Mouse (Mus musculus) thymus, postnatal 36 days (tissue): ENCODE measurements at regions not wholly inside any gene's neighbourhood (a gene's known extent, or its start where the extent isn't known, plus 50 kb on each side); places are given as distances from the start of the nearest gene placed in this dataset.

Experiments
- DNase-seq, 2 experiments: peaks; one replicate each; pipeline ENCODE4 v3.0.0; 2022; ENCODE audit warnings: mixed read lengths in 2 of 2

- no peak for DNase-seq
Observed at GRCm38 (mm10) chr14:55301996-55302395, 80.2 kb downstream of the Dhrs2 start.

- no peak for DNase-seq
Observed at GRCm38 (mm10) chr14:55313615-55314014, 91.8 kb downstream of the Dhrs2 start.

DNA sequence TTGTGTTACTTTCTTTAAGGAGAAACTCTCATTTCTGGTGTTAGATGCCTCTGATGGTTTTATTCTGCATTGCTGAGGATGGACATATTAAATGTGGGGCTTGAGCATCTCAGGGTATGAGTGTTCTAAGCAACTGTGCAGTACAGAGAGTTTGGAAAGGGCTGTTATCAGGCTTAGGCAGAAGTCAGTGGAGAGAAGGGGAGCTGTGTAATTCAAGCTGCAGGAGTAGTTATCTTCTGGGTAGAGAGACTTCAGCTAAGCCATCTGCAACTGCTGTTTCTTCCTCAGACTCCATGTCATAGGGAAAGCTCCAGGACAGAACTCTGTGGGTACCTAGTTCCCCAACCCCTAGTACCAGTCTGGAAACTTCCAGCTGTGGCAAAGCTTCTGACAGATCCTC lies 102.1 kb downstream of the Dhrs2 start:
- no peak for DNase-seq

DNA sequence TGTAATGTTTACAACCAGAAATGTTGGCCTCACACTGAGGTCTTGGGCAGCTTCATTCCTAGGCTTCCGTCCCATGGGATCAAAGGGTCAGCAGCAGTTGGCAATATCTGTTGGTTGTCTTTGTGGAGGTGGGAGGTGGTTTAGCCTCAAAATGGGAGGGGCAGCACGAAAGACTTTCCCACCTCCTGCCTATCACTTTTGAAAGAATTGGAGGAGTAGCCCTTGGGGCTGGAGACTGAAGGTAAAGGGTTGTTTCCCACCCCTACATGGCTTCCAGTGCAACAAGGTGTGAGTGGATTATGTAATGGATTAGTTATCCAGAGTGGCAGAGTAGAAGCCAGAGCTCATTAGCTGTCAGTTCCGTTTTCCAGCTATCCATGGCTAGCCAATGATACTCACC lies 102.5 kb downstream of the Dhrs2 start:
- DNase-seq, result no peak

- DNase-seq, result no peak
Observed at GRCm38 (mm10) chr14:55333812-55334211, 112.0 kb downstream of the Dhrs2 start.

DNA sequence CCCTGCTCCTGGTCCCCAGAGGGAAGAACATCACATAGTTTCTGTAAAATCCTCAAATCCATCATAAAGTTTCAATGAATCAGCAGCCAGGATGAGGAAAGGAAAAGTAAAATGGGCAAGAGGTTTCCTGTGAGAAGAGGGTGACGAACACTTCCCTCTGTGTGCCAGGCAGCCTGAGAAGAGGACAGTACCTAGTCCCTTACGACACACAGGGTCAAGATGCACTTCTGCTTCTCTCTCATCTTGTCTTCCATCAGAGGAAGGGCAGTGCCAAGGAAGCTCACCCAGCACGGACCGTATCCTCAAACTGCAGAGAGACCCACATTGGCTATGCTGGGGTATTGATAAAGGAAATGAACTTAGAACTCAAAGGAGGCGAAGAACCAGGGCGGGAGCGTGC lies 112.5 kb downstream of the Dhrs2 start:
- DNase-seq, result no peak

DNA sequence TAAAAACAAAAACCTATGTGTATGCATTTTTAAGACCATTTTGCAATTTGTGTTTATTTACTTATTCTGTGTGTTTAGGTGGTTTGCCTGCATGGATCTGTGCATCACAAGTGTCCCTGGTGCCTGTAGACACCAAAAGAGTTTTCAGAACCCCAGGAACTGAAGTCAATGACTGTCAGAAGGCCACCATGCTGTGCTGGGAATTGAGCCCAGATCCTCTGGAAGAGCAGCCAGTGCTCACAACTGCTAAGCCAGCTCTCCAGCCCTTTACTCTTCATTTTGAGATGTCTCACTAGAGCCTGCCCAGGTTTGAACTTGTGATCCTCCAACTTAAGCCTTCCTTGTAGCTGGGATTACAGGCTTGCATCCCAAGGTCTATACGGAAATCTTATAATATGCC lies 113.8 kb downstream of the Dhrs2 start:
- no peak for DNase-seq

GRCm38 (mm10) chr14:55336451-55337195 lies 114.8 kb downstream of the Dhrs2 start:
- no peak for DNase-seq

- no peak for DNase-seq
Observed at GRCm38 (mm10) chr14:55338010-55338409, 116.2 kb downstream of the Dhrs2 start.

DNA sequence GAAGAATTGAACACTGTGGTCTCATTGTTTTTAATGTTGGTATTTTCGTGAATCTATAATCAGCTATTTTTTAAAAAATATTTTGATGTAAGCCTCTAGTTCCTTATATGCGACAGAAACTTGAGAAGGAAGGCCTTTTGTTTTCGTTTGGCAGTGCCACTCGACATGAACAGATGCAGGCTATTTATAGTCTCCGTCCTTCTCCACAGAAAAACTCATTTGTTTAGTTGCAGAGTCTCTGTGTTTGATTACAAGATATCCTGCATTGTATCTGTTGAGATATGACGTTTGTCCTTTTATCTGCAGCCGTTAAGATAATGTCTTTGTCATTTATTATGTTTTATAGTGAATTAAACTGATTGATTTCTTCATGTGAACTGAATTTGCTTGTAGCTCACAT lies 116.7 kb downstream of the Dhrs2 start:
- DNase-seq, result no peak

- no peak for DNase-seq
Observed at GRCm38 (mm10) chr14:55339036-55339614, 117.3 kb downstream of the Dhrs2 start.

GRCm38 (mm10) chr14:55343341-55343740 lies 121.5 kb downstream of the Dhrs2 start:
- DNase-seq, result no peak

GRCm38 (mm10) chr14:55343914-55344313 lies 122.1 kb downstream of the Dhrs2 start:
- DNase-seq, result no peak

- no peak for DNase-seq
Observed at GRCm38 (mm10) chr14:55345091-55345490, 123.3 kb downstream of the Dhrs2 start.

DNA sequence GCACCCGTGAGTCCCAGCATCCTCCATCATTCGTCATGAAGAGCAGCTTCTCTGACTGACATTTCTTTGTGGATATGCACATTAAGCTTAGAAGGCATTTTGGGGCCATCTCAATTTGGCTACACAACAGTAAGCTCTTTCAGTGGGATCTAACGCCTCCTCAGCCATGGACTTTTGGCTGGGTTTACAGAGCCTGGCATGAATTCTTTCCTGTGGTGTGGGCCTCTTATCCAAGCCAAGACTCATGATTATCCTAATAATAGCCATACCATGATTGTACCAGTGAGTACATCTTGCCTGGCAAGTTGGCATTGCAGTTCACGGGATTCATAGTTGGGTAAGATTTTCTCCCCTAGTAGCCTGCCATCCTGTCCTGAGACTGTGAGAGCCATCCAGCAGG lies 126.3 kb downstream of the Dhrs2 start:
- no peak for DNase-seq

DNA sequence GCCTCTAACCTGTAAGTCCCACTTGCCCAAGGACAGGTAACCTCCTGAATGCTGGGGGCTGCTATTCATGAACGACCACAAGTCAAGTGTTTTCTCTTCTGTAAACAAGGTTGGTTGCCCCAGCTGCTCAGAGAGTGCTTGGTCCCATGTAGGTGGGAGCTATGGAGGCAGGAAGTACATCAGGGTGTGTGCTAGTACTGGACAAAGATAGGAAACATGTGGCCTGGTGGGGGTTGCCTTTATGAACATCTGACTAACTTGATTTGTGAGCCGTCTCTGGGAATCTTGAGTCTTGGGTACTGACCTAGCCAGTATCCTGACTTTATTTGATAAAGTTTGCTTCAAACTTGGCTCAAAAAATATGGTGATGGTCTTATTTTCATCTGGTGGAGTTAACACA lies 121.3 kb upstream of the Dhrs4 start:
- DNase-seq, result no peak

- no peak for DNase-seq
Observed at GRCm38 (mm10) chr14:55358429-55358828, 120.1 kb upstream of the Dhrs4 start.

DNA sequence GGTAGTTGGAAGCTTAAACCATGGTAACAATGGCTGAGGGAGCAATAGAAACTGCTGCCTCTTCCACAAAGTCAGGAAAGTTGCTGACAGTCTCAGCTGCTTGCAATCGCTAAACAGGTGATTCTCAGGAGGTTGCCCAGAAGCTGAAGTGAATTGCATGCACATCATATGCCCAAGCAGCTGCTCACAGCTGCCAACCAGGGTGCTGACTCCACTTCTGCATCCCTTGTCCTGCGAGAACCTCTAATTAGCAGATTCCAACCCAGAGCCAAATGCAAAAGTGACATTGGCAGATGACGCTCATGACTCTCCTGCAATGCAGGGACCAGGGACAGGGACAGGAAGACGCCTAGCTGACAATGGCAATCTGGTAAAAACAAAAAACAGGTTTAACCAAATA lies 116.2 kb upstream of the Dhrs4 start:
- DNase-seq, result no peak

GRCm38 (mm10) chr14:55362757-55363156 lies 115.8 kb upstream of the Dhrs4 start:
- no peak for DNase-seq

- DNase-seq, result no peak
Observed at GRCm38 (mm10) chr14:55370384-55370783, 108.2 kb upstream of the Dhrs4 start.

- DNase-seq, result no peak
Observed at GRCm38 (mm10) chr14:55372960-55373359, 105.6 kb upstream of the Dhrs4 start.

- no peak for DNase-seq
Observed at GRCm38 (mm10) chr14:55386773-55387172, 91.8 kb upstream of the Dhrs4 start.

DNA sequence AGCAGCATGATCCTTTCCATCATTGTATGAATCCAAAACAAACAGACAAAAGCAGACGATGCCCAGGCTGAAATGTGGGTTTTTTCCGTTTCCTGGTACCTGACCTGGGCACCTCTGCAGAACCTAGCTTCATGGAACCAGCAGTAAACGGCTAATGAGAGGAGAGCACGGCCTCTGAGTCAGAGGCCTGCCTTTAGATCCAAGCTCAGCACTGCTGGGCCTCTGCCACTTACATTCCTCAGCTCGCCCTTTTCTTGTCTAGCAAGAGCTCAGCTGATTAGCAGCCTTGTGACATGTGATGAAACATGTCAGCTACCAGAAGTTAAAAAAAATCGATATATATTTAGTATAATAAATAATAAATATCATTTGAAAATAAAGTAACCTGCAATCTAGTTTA lies 91.2 kb upstream of the Dhrs4 start:
- DNase-seq, result no peak

GRCm38 (mm10) chr14:55392390-55392789 lies 86.2 kb upstream of the Dhrs4 start:
- peak; percentile 12 to 21 for DNase-seq

- DNase-seq, result no peak
Observed at GRCm38 (mm10) chr14:55406146-55406545, 72.4 kb upstream of the Dhrs4 start.
